8 mouse cellular contexts compared by ENCODE assay signal in the genomic region with DNA sequence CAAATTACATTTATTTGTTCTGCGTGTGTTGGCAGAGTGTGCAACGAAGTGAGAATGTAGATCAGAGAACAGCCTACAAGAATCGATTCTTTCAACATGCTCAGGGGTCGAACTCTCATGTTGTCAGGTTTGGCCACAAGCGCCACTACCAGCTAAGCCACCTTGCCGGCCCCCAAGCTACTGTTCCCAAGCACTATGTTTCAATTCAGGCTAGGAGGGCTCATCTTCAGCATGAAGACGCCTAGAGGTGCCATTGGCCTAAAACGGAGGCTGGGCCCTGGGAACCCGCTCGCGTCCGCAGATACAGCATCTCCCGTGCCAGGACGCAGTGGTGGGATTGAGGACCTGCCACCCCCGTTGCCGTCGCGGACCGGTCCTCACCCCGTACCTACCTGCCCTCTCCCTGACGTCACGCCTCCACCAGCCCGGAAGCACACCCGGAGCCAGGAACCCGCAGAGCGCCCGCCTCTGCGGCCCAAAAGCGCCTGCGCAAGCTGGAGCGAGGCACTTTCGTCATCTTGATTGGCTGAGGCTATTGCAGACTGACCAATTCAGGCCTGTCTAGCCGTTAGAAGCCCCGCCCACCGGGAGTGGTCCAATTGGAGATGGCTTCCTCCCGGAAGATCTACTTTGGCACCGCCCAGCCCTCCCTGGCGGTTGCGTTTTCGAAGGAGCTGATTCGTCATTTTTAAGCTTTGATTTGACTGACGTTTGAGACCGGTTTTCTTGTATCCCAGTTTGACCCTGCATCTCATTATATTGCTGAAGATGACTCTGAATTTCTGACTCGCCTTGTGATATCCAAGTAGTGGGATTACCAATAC. TPM values are rescaled to one million over a fixed set of nuclear protein-coding genes. Genes with fewer than 3 reads are reported as not detected.
DNase-seq lines count a peak whose midpoint lies in the region; ATAC-seq and TF ChIP-seq lines count a peak whose summit lies in the region.

Gene Ccdc130 (minus strand): TSS at position 431 of the 824 bp plus-strand sequence.

- H3K27me3 ChIP-seq in heart, embryonic 12.5 days (replicated peaks) = no peaks in the 10 kb centered on the region
- no peaks in the 10 kb centered on the region for H3K27me3 ChIP-seq in kidney, postnatal 0 days (ENCODE audit: insufficient read depth, low read length)
- no peaks in the 10 kb centered on the region for H3K27me3 ChIP-seq in liver, embryonic 11.5 days (replicated peaks; ENCODE audit: control insufficient read depth, insufficient read depth, low read length)
- no peaks in the 10 kb centered on the region for H3K27me3 ChIP-seq in stomach, embryonic 14.5 days (ENCODE audit: control insufficient read depth, insufficient read depth, low read length)

- under 1% methylated on average over 44 of the region's 44 CpGs for WGBS in heart, embryonic 12.5 days
- WGBS in kidney, postnatal 0 days = under 1% methylated on average over 44 of the region's 44 CpGs
- WGBS in liver, embryonic 11.5 days = under 1% methylated on average over 44 of the region's 44 CpGs
- under 1% methylated on average over 44 of the region's 44 CpGs for WGBS in stomach, embryonic 14.5 days

- peak; percentile 98 for ATAC-seq in erythroid progenitor cell, adult 5-6 weeks (replicated peaks; ENCODE audit: low FRiP score, poor library complexity, severe bottlenecking)
- peak; percentile 100 for ATAC-seq in heart, embryonic 12.5 days (ENCODE audit: insufficient number of reproducible peaks, low FRiP score)
- ATAC-seq in kidney, postnatal 0 days (replicated peaks; ENCODE audit: low FRiP score, low read depth) = peak; percentile 99
- peak; percentile 100 for ATAC-seq in liver, embryonic 11.5 days (replicated peaks; ENCODE audit: low FRiP score)
- peak; percentile 100 for ATAC-seq in stomach, embryonic 14.5 days (ENCODE audit: insufficient number of reproducible peaks, insufficient read depth, low FRiP score, low read depth)

- H3K4me1 ChIP-seq in heart, embryonic 12.5 days (replicated peaks) = peaks cover 11% of the 10 kb centered on the region
- H3K4me1 ChIP-seq in kidney, postnatal 0 days (replicated peaks; ENCODE audit: insufficient read depth, low read length) = peaks cover 6% of the 10 kb centered on the region; the same call in 1 of the 2 replicates
- H3K4me1 ChIP-seq in liver, embryonic 11.5 days (replicated peaks; ENCODE audit: control insufficient read depth, insufficient read depth, low read length) = peaks cover 3% of the 10 kb centered on the region; the same call in 1 of the 2 replicates
- H3K4me1 ChIP-seq in stomach, embryonic 14.5 days (ENCODE audit: control insufficient read depth, insufficient read depth, low read length) = peaks cover 6% of the 10 kb centered on the region; the same call in 1 of the 2 replicates

- H3K4me2 ChIP-seq in heart, embryonic 12.5 days = peak within 1 kb of the TSS; percentile 75
- H3K4me2 ChIP-seq in kidney, postnatal 0 days (ENCODE audit: low read length) = peak within 1 kb of the TSS; percentile 79
- peak within 1 kb of the TSS; percentile 88 for H3K4me2 ChIP-seq in liver, embryonic 11.5 days
- H3K4me2 ChIP-seq in stomach, embryonic 14.5 days (replicated peaks; ENCODE audit: low read depth, low read length) = peak within 1 kb of the TSS; percentile 66

- TF ChIP-seq CTCF in kidney, postnatal 0 days (IDR thresholded peaks at IDR 0.05; ENCODE audit: low read depth) = no peak

- peaks cover 27% of the 10 kb centered on the region for H3K36me3 ChIP-seq in heart, embryonic 12.5 days
- peaks cover 16% of the 10 kb centered on the region; the same call in 1 of the 2 replicates for H3K36me3 ChIP-seq in kidney, postnatal 0 days (ENCODE audit: insufficient read depth, low read length)
- H3K36me3 ChIP-seq in liver, embryonic 11.5 days (ENCODE audit: control insufficient read depth, insufficient read depth, low read length) = peaks cover 3% of the 10 kb centered on the region; the same call in 1 of the 2 replicates
- H3K36me3 ChIP-seq in stomach, embryonic 14.5 days (ENCODE audit: control insufficient read depth, insufficient read depth, low read length) = peaks cover 8% of the 10 kb centered on the region

- H3K27ac ChIP-seq in heart, embryonic 12.5 days (ENCODE audit: poor library complexity, severe bottlenecking) = 0 out of 2 replicates have a peak within 1 kb of the TSS, but pooled peaks have one; percentile 55
- 0 out of 2 replicates have a peak within 1 kb of the TSS, but pooled peaks have one; percentile 42 for H3K27ac ChIP-seq in kidney, postnatal 0 days
- peak within 1 kb of the TSS; percentile 33; the same call in 1 of the 2 replicates for H3K27ac ChIP-seq in liver, embryonic 11.5 days (ENCODE audit: low read depth, low read length)
- no peak within 1 kb of the TSS; the same call in 1 of the 2 replicates for H3K27ac ChIP-seq in stomach, embryonic 14.5 days (ENCODE audit: low read length)

- H3K4me3 ChIP-seq in heart, embryonic 12.5 days = peak within 1 kb of the TSS; percentile 94
- H3K4me3 ChIP-seq in kidney, postnatal 0 days (replicated peaks; ENCODE audit: low read depth, low read length) = peak within 1 kb of the TSS; percentile 87
- H3K4me3 ChIP-seq in liver, embryonic 11.5 days (ENCODE audit: low read depth, low read length) = peak within 1 kb of the TSS; percentile 83
- peak within 1 kb of the TSS; percentile 80 for H3K4me3 ChIP-seq in stomach, embryonic 14.5 days (ENCODE audit: low read depth, low read length)

- H3K9ac ChIP-seq in heart, embryonic 12.5 days = peak within 1 kb of the TSS; percentile 89
- peak within 1 kb of the TSS; percentile 70 for H3K9ac ChIP-seq in kidney, postnatal 0 days (ENCODE audit: low read depth, low read length)
- peak within 1 kb of the TSS; percentile 83 for H3K9ac ChIP-seq in liver, embryonic 11.5 days (ENCODE audit: low read depth, low read length)
- H3K9ac ChIP-seq in stomach, embryonic 14.5 days (replicated peaks; ENCODE audit: low read depth, low read length) = peak within 1 kb of the TSS; percentile 72

- peak; percentile 100 for DNase-seq in CD4-positive helper T cell, adult 2 months (ENCODE audit: low read depth, low spot score)
- peak; percentile 100 for DNase-seq in brain, embryonic 18.5 days (ENCODE audit: low read depth, low spot score)
- peak; percentile 99 for DNase-seq in kidney, postnatal 0 days (ENCODE audit: low spot score)
- DNase-seq in liver, embryonic 11.5 days (ENCODE audit: low spot score) = peak; percentile 98
- peak; percentile 100 for DNase-seq in naive thymus-derived CD4-positive, alpha-beta T cell, adult 2 months (ENCODE audit: low read depth)

- H3K9me3 ChIP-seq in heart, embryonic 12.5 days (replicated peaks) = no peaks in the 10 kb centered on the region
- H3K9me3 ChIP-seq in kidney, postnatal 0 days (replicated peaks; ENCODE audit: low read length) = no peaks in the 10 kb centered on the region
- no peaks in the 10 kb centered on the region for H3K9me3 ChIP-seq in liver, embryonic 11.5 days (ENCODE audit: control insufficient read depth, low read length)
- H3K9me3 ChIP-seq in stomach, embryonic 14.5 days (ENCODE audit: control insufficient read depth, low read depth, low read length) = no peaks in the 10 kb centered on the region

RNA-seq across cellular contexts. Expression of gene Ccdc130, which starts in this region (rescaled TPM):
- total RNA-seq in erythroid progenitor cell, adult 5-6 weeks (2015; ENCODE audit: low replicate concordance) = 12.6 and 15.9 TPM in 2 replicates
- 3.3 and 24.4 TPM in 2 replicates for total RNA-seq in erythroid progenitor cell, adult 5-6 weeks (2017; ENCODE audit: low replicate concordance)
- polyA plus RNA-seq in heart, embryonic 12.5 days (2016; fragmentation: Nextera tagmentation; extraction: Ambion mirVana) = 15.8 and 16.1 TPM in 2 replicates
- 17.4 and 20.2 TPM in 2 replicates for polyA plus RNA-seq in kidney, postnatal 0 days (2015; fragmentation: Nextera tagmentation; extraction: Ambion mirVana)
- polyA plus RNA-seq in liver, embryonic 11.5 days (2014; fragmentation: Nextera tagmentation; extraction: Ambion mirVana) = 16.0 and 20.1 TPM in 2 replicates
- 20.2 and 20.7 TPM in 2 replicates for polyA plus RNA-seq in stomach, embryonic 14.5 days (2014; fragmentation: Nextera tagmentation; extraction: Ambion mirVana)
